Mouse (Mus musculus): ENCODE results near the gene Coq2. TPM values are rescaled to one million over a fixed set of nuclear protein-coding genes. Genes with fewer than 3 reads are reported as not detected.

The Coq2 gene
- polyA plus RNA-seq, 1 experiment, result 86.2 TPM

- Histone ChIP-seq H3K4me3 (ENCODE audit: low read depth, low read length) (peak overlapping the region; percentile 5; the same call in 1 of the 2 replicates), H3K27ac (ENCODE audit: insufficient read depth, low read depth, low read length) (peak overlapping the region; percentile 99), H3K27me3 (ENCODE audit: control insufficient read depth, insufficient read depth, low read length) (no peaks in the 10 kb centered on the region), H3K36me3 (ENCODE audit: control insufficient read depth, insufficient read depth, low read length) (no peaks in the 10 kb centered on the region), H3K4me1 (ENCODE audit: control insufficient read depth, insufficient read depth, insufficient read length, low read length) (peaks cover 59% of the 10 kb centered on the region)
- no peak for TF ChIP-seq POLR2A (IDR thresholded peaks at IDR 0.05; ENCODE audit: low read depth, low read length)
- TF ChIP-seq CTCF (IDR thresholded peaks at IDR 0.05; ENCODE audit: extremely low read depth, insufficient read length, insufficient replicate concordance, low read depth, low read length), result no peak
- 28% methylated on average over 6 of the region's 6 CpGs for WGBS
Observed at GRCm38 (mm10) chr5:100648546-100648945, 26.4 kb downstream of the Coq2 start.

- no peak for TF ChIP-seq CTCF (IDR thresholded peaks at IDR 0.05; ENCODE audit: extremely low read depth, insufficient read length, insufficient replicate concordance, low read depth, low read length)
- no peak for TF ChIP-seq POLR2A (IDR thresholded peaks at IDR 0.05; ENCODE audit: low read depth, low read length)
- Histone ChIP-seq H3K4me3 (ENCODE audit: low read depth, low read length) (peak overlapping the region; percentile 5; the same call in 1 of the 2 replicates), H3K27me3 (ENCODE audit: control insufficient read depth, insufficient read depth, low read length) (no peaks in the 10 kb centered on the region), H3K27ac (ENCODE audit: insufficient read depth, low read depth, low read length) (peak overlapping the region; percentile 99), H3K36me3 (ENCODE audit: control insufficient read depth, insufficient read depth, low read length) (no peaks in the 10 kb centered on the region), H3K4me1 (ENCODE audit: control insufficient read depth, insufficient read depth, insufficient read length, low read length) (peaks cover 64% of the 10 kb centered on the region)
- WGBS, result 21% methylated on average over 10 of the region's 10 CpGs
Observed at GRCm38 (mm10) chr5:100648046-100648445, 26.9 kb downstream of the Coq2 start.

- Histone ChIP-seq H3K4me1 (ENCODE audit: control insufficient read depth, insufficient read depth, insufficient read length, low read length) (peaks cover 65% of the 10 kb centered on the region), H3K27me3 (ENCODE audit: control insufficient read depth, insufficient read depth, low read length) (no peaks in the 10 kb centered on the region), H3K4me3 (ENCODE audit: low read depth, low read length) (no peak overlapping the region), H3K36me3 (ENCODE audit: control insufficient read depth, insufficient read depth, low read length) (no peaks in the 10 kb centered on the region), H3K27ac (ENCODE audit: insufficient read depth, low read depth, low read length) (peak overlapping the region; percentile 99)
- TF ChIP-seq POLR2A (IDR thresholded peaks at IDR 0.05; ENCODE audit: low read depth, low read length) (no peak), CTCF (IDR thresholded peaks at IDR 0.05; ENCODE audit: extremely low read depth, insufficient read length, insufficient replicate concordance, low read depth, low read length) (no peak)
- 32% methylated on average over 4 of the region's 4 CpGs for WGBS
Observed at GRCm38 (mm10) chr5:100646558-100646957, 28.4 kb downstream of the Coq2 start.

GRCm38 (mm10) chr5:100643991-100644535 lies 30.9 kb downstream of the Coq2 start:
- no peaks in the 10 kb centered on the region for H3K36me3 ChIP-seq (ENCODE audit: control insufficient read depth, insufficient read depth, low read length)
- WGBS, result 11% methylated on average over 7 of the region's 7 CpGs
- peak overlapping the region; percentile 96 for H3K27ac ChIP-seq (ENCODE audit: insufficient read depth, low read depth, low read length)
- TF ChIP-seq CTCF (IDR thresholded peaks at IDR 0.05; ENCODE audit: extremely low read depth, insufficient read length, insufficient replicate concordance, low read depth, low read length), result no peak
- TF ChIP-seq POLR2A (IDR thresholded peaks at IDR 0.05; ENCODE audit: low read depth, low read length), result no peak
- H3K4me1 ChIP-seq (ENCODE audit: control insufficient read depth, insufficient read depth, insufficient read length, low read length), result peaks cover 66% of the 10 kb centered on the region
- H3K4me3 ChIP-seq (ENCODE audit: low read depth, low read length), result 0 out of 2 replicates have a peak overlapping the region, but pooled peaks have one; percentile 3
- H3K27me3 ChIP-seq (ENCODE audit: control insufficient read depth, insufficient read depth, low read length), result no peaks in the 10 kb centered on the region

GRCm38 (mm10) chr5:100643253-100643990 lies 31.5 kb downstream of the Coq2 start:
- 0 out of 2 replicates have a peak overlapping the region, but pooled peaks have one; percentile 3 for H3K4me3 ChIP-seq (ENCODE audit: low read depth, low read length)
- H3K36me3 ChIP-seq (ENCODE audit: control insufficient read depth, insufficient read depth, low read length), result no peaks in the 10 kb centered on the region
- peak overlapping the region; percentile 96 for H3K27ac ChIP-seq (ENCODE audit: insufficient read depth, low read depth, low read length)
- peaks cover 67% of the 10 kb centered on the region for H3K4me1 ChIP-seq (ENCODE audit: control insufficient read depth, insufficient read depth, insufficient read length, low read length)
- WGBS, result 10% methylated on average over 12 of the region's 12 CpGs
- TF ChIP-seq POLR2A (IDR thresholded peaks at IDR 0.05; ENCODE audit: low read depth, low read length) (peak; percentile 38; the same call in 1 of the 2 replicates), CTCF (IDR thresholded peaks at IDR 0.05; ENCODE audit: extremely low read depth, insufficient read length, insufficient replicate concordance, low read depth, low read length) (no peak)
- no peaks in the 10 kb centered on the region for H3K27me3 ChIP-seq (ENCODE audit: control insufficient read depth, insufficient read depth, low read length)

- peak overlapping the region; percentile 96 for H3K27ac ChIP-seq (ENCODE audit: insufficient read depth, low read depth, low read length)
- 82% methylated on average over 5 of the region's 5 CpGs for WGBS
- TF ChIP-seq POLR2A (IDR thresholded peaks at IDR 0.05; ENCODE audit: low read depth, low read length), result no peak
- TF ChIP-seq CTCF (IDR thresholded peaks at IDR 0.05; ENCODE audit: extremely low read depth, insufficient read length, insufficient replicate concordance, low read depth, low read length), result no peak
Observed at GRCm38 (mm10) chr5:100642316-100642715, 32.6 kb downstream of the Coq2 start.

GRCm38 (mm10) chr5:100638483-100638882 lies 36.5 kb downstream of the Coq2 start:
- TF ChIP-seq POLR2A (IDR thresholded peaks at IDR 0.05; ENCODE audit: low read depth, low read length) (no peak), CTCF (IDR thresholded peaks at IDR 0.05; ENCODE audit: extremely low read depth, insufficient read length, insufficient replicate concordance, low read depth, low read length) (no peak)
- Histone ChIP-seq H3K27me3 (ENCODE audit: control insufficient read depth, insufficient read depth, low read length) (no peaks in the 10 kb centered on the region), H3K36me3 (ENCODE audit: control insufficient read depth, insufficient read depth, low read length) (no peaks in the 10 kb centered on the region), H3K4me1 (ENCODE audit: control insufficient read depth, insufficient read depth, insufficient read length, low read length) (peaks cover 74% of the 10 kb centered on the region), H3K27ac (ENCODE audit: insufficient read depth, low read depth, low read length) (peak overlapping the region; percentile 89), H3K4me3 (ENCODE audit: low read depth, low read length) (no peak overlapping the region)
- WGBS, result 21% methylated on average over 8 of the region's 8 CpGs

More at GRCm38 (mm10) chr5:100642316-100642715, 32.6 kb downstream of the Coq2 start:
- H3K4me3 ChIP-seq (ENCODE audit: low read depth, low read length), result no peak overlapping the region
- H3K27me3 ChIP-seq (ENCODE audit: control insufficient read depth, insufficient read depth, low read length), result no peaks in the 10 kb centered on the region
- no peaks in the 10 kb centered on the region for H3K36me3 ChIP-seq (ENCODE audit: control insufficient read depth, insufficient read depth, low read length)
- H3K4me1 ChIP-seq (ENCODE audit: control insufficient read depth, insufficient read depth, insufficient read length, low read length), result peaks cover 68% of the 10 kb centered on the region
